Mouse (Mus musculus) naive thymus-derived CD4-positive, alpha-beta T cell, adult 2 months (primary cell): ENCODE data around the gene Dnah8.
A peak's percentile ranks its signal among the peaks of the same experiment; 100 is the strongest.
"Not testable (repeated sequence)": the region's sequence is repeated elsewhere in the genome, so short reads cannot be mapped to it uniquely, and the experiment has no call there.

Source experiments
- DNase-seq: peaks from one replicate; pipeline ENCODE4 v3.0.0-alpha.2; 2011; ENCODE audit warnings: low read depth

Dnah8 gene

GRCm38 (mm10) chr17:30609305-30609979 lies 14.7 kb upstream of the Dnah8 start:
- no peak for DNase-seq

GRCm38 (mm10) chr17:30609980-30610307 lies 14.2 kb upstream of the Dnah8 start:
- DNase-seq = no peak

GRCm38 (mm10) chr17:30610739-30611138 lies 13.4 kb upstream of the Dnah8 start:
- no peak for DNase-seq

- DNase-seq = peak; percentile 17
Measured at GRCm38 (mm10) chr17:30611221-30612074, 12.7 kb upstream of the Dnah8 start.

GRCm38 (mm10) chr17:30612075-30612859 lies 11.9 kb upstream of the Dnah8 start:
- DNase-seq = peak; percentile 92

GRCm38 (mm10) chr17:30613350-30613749 lies 10.8 kb upstream of the Dnah8 start:
- DNase-seq = no peak

GRCm38 (mm10) chr17:30616203-30616602 lies 8.0 kb upstream of the Dnah8 start:
- DNase-seq = no peak

GRCm38 (mm10) chr17:30618136-30618891 lies 5.8 kb upstream of the Dnah8 start:
- DNase-seq = no peak

GRCm38 (mm10) chr17:30619153-30619552 lies 5.0 kb upstream of the Dnah8 start:
- no peak for DNase-seq

- DNase-seq = no peak
Measured at GRCm38 (mm10) chr17:30620548-30620947, 3.6 kb upstream of the Dnah8 start.

- peak; percentile 31 for DNase-seq
Measured at GRCm38 (mm10) chr17:30621450-30621849, 2.7 kb upstream of the Dnah8 start.

- peak; percentile 17 for DNase-seq
Measured at GRCm38 (mm10) chr17:30623200-30623599, 954 bp upstream of the Dnah8 start.

GRCm38 (mm10) chr17:30626719-30627118 lies 2.6 kb downstream of the Dnah8 start, which contains the start of gene Glo1:
Gene Glo1, minus strand, starts transcription at chr17:30626871.
- DNase-seq = not testable (repeated sequence)

- DNase-seq = no peak
Measured at GRCm38 (mm10) chr17:30635367-30635766, 11.2 kb downstream of the Dnah8 start.

- DNase-seq = no peak
Measured at GRCm38 (mm10) chr17:30637714-30638113, 13.6 kb downstream of the Dnah8 start.

- no peak for DNase-seq
Measured at GRCm38 (mm10) chr17:30638996-30639395, 14.8 kb downstream of the Dnah8 start.

GRCm38 (mm10) chr17:30640896-30641295 lies 16.7 kb downstream of the Dnah8 start:
- no peak for DNase-seq

- DNase-seq = peak; percentile 47
Measured at GRCm38 (mm10) chr17:30648770-30649169, 24.6 kb downstream of the Dnah8 start.

- DNase-seq = peak; percentile 70
Measured at GRCm38 (mm10) chr17:30653010-30653409, 28.9 kb downstream of the Dnah8 start.

- DNase-seq = no peak
Measured at GRCm38 (mm10) chr17:30657530-30658151, 33.5 kb downstream of the Dnah8 start.

GRCm38 (mm10) chr17:30658152-30658544 lies 34.0 kb downstream of the Dnah8 start:
- peak; percentile 69 for DNase-seq
